Mouse (Mus musculus): ENCODE results near the gene Rbfox3. TPM values are rescaled to one million over a fixed set of nuclear protein-coding genes. Genes with fewer than 3 reads are reported as not detected.
A peak's percentile ranks its signal among the peaks of the same experiment; 100 is the strongest.

Gene Rbfox3
- polyA plus RNA-seq (2015; fragmentation: Nextera tagmentation; extraction: Ambion mirVana), result 71.8 and 77.9 TPM in 2 replicates

GRCm38 (mm10) chr11:118911307-118912070, at the start of gene Rbfox3:
TSS of gene Rbfox3 (minus strand) at chr11:118911597.
- no peak within 1 kb of the TSS for H3K9ac ChIP-seq
- no peak within 1 kb of the TSS for H3K4me3 ChIP-seq
- WGBS, result 63% methylated on average over 4 of the region's 4 CpGs
- ATAC-seq (ENCODE audit: low FRiP score, low read depth), result no peak
- H3K9me3 ChIP-seq, result no peaks in the 10 kb centered on the region
- no peaks in the 10 kb centered on the region for H3K36me3 ChIP-seq
- no peaks in the 10 kb centered on the region for H3K27me3 ChIP-seq
- peaks cover 38% of the 10 kb centered on the region for H3K4me1 ChIP-seq (replicated peaks)
- peak within 1 kb of the TSS; percentile 98 for H3K27ac ChIP-seq (replicated peaks)
- H3K4me2 ChIP-seq, result peak within 1 kb of the TSS; percentile 80; the same call in 1 of the 2 replicates

DNA sequence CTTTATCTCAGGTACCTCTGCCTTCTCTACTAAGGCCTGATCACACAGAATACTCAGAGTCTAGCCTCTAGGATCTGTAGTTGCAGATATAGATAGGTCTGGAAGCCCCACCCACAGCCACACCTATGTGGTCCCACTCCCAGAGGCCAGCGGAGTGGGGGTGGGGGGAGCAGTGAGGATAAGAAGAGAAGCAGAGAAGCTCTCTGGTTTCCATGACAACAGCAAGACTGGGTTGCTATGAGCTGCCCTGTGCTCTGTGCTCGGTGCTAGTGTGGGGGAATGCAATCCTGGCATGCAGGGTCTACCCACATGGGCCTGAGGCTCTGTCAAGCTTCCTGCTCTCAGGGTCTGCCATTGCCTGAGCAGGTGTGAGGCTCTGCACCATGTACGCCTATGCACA, 49.3 kb upstream of the Rbfox3 start:
- Histone ChIP-seq H3K9ac (no peak overlapping the region), H3K4me1 (replicated peaks) (peaks cover 54% of the 10 kb centered on the region), H3K36me3 (no peaks in the 10 kb centered on the region), H3K4me3 (no peak overlapping the region), H3K27me3 (no peaks in the 10 kb centered on the region), H3K4me2 (no peak overlapping the region), H3K9me3 (no peaks in the 10 kb centered on the region), H3K27ac (replicated peaks) (no peak overlapping the region)
- WGBS, result 31% methylated on average over 3 of the region's 3 CpGs
- peak; percentile 33; the same call in 1 of the 2 replicates for ATAC-seq (ENCODE audit: low FRiP score, low read depth)

- Histone ChIP-seq H3K27ac (replicated peaks) (peak overlapping the region; percentile 38), H3K4me1 (replicated peaks) (peaks cover 54% of the 10 kb centered on the region), H3K4me2 (no peak overlapping the region), H3K4me3 (no peak overlapping the region), H3K9me3 (no peaks in the 10 kb centered on the region), H3K9ac (no peak overlapping the region), H3K27me3 (no peaks in the 10 kb centered on the region), H3K36me3 (no peaks in the 10 kb centered on the region)
- peak; percentile 66 for ATAC-seq (ENCODE audit: low FRiP score, low read depth)
- WGBS, result 40% methylated on average over 14 of the region's 14 CpGs
These were observed 45.7 kb upstream of the Rbfox3 start for GRCm38 (mm10) chr11:118957070-118957471.

GRCm38 (mm10) chr11:118955016-118955415, 43.6 kb upstream of the Rbfox3 start:
- no peaks in the 10 kb centered on the region for H3K27me3 ChIP-seq
- H3K36me3 ChIP-seq, result no peaks in the 10 kb centered on the region
- 31% methylated on average over 6 of the region's 6 CpGs for WGBS
- no peak for ATAC-seq (ENCODE audit: low FRiP score, low read depth)
- no peak overlapping the region for H3K9ac ChIP-seq
- H3K4me1 ChIP-seq (replicated peaks), result peaks cover 37% of the 10 kb centered on the region
- H3K27ac ChIP-seq (replicated peaks), result peak overlapping the region; percentile 4; the same call in 1 of the 2 replicates
- no peak overlapping the region for H3K4me3 ChIP-seq
- H3K4me2 ChIP-seq, result no peak overlapping the region
- H3K9me3 ChIP-seq, result no peaks in the 10 kb centered on the region

- Histone ChIP-seq H3K4me3 (no peak overlapping the region), H3K36me3 (no peaks in the 10 kb centered on the region), H3K4me2 (no peak overlapping the region), H3K27ac (replicated peaks) (no peak overlapping the region), H3K9me3 (no peaks in the 10 kb centered on the region), H3K27me3 (no peaks in the 10 kb centered on the region), H3K9ac (no peak overlapping the region), H3K4me1 (replicated peaks) (peaks cover 9% of the 10 kb centered on the region; the same call in 1 of the 2 replicates)
- 89% methylated on average over 8 of the region's 8 CpGs for WGBS
- no peak for ATAC-seq (ENCODE audit: low FRiP score, low read depth)
These were observed 34.5 kb upstream of the Rbfox3 start for GRCm38 (mm10) chr11:118945868-118946267.

DNA sequence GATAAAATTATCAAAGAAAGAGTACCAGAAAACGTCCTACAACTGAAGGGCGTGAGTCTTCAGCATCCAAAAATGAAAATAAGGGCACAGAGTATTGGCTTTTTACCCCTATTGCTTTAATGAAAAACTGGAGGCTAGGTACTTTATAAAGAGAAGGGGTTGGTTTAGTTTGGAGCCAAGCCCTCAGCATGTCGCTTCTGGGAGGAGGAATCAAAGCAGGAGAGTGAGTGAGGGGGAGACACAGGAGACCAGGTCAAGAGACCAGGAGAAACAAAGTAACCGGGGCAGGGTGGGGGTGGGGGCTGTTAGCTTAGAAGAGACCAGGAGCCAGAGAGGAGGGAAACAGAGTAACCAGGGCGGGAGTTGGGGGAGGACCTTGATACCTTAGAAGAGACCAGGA, 29.9 kb upstream of the Rbfox3 start:
- ATAC-seq (ENCODE audit: low FRiP score, low read depth), result no peak
- WGBS, result 36% methylated on average over 5 of the region's 5 CpGs
- H3K9me3 ChIP-seq, result no peaks in the 10 kb centered on the region

GRCm38 (mm10) chr11:118940539-118940938, 29.1 kb upstream of the Rbfox3 start:
- peak; percentile 51 for ATAC-seq (ENCODE audit: low FRiP score, low read depth)
- H3K36me3 ChIP-seq, result no peaks in the 10 kb centered on the region
- 47% methylated on average over 11 of the region's 11 CpGs for WGBS

More for the DNA sequence above, 29.9 kb upstream of the Rbfox3 start:
- no peak overlapping the region for H3K27ac ChIP-seq (replicated peaks)
- H3K36me3 ChIP-seq, result no peaks in the 10 kb centered on the region
- no peaks in the 10 kb centered on the region for H3K27me3 ChIP-seq
- no peak overlapping the region for H3K9ac ChIP-seq
- no peak overlapping the region for H3K4me3 ChIP-seq
- no peak overlapping the region for H3K4me2 ChIP-seq
- H3K4me1 ChIP-seq (replicated peaks), result peaks cover 12% of the 10 kb centered on the region; the same call in 1 of the 2 replicates

DNA sequence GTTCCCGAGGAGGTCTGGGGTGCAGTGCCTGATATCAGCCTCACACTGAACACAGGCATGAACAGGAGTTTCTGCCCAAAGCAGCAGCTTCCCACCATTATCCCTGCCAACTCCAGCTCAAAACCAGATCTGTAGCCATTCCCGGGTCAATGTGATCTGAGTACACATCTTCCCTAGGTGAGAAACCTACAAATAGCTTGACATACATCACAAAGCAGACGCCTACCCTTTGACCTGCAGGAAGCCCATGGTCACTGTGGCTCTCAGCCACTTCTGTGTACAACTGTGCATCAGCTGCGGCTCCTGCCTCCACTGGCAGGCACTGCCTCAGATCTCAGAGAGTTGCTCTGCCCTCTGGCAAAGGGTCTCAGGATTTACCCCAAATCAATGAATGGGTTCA, 28.3 kb upstream of the Rbfox3 start:
- WGBS, result 93% methylated on average over 4 of the region's 4 CpGs
- H3K4me3 ChIP-seq, result no peak overlapping the region
- H3K36me3 ChIP-seq, result no peaks in the 10 kb centered on the region
- H3K4me2 ChIP-seq, result no peak overlapping the region
- H3K27me3 ChIP-seq, result no peaks in the 10 kb centered on the region
- H3K4me1 ChIP-seq (replicated peaks), result peaks cover 12% of the 10 kb centered on the region; the same call in 1 of the 2 replicates
- no peak overlapping the region for H3K9ac ChIP-seq
- no peak overlapping the region for H3K27ac ChIP-seq (replicated peaks)
- H3K9me3 ChIP-seq, result no peaks in the 10 kb centered on the region
- ATAC-seq (ENCODE audit: low FRiP score, low read depth), result no peak

More at GRCm38 (mm10) chr11:118940539-118940938, 29.1 kb upstream of the Rbfox3 start:
- H3K27me3 ChIP-seq, result no peaks in the 10 kb centered on the region
- no peak overlapping the region for H3K9ac ChIP-seq
- H3K4me1 ChIP-seq (replicated peaks), result peaks cover 12% of the 10 kb centered on the region; the same call in 1 of the 2 replicates
- no peak overlapping the region for H3K4me3 ChIP-seq
- no peak overlapping the region for H3K4me2 ChIP-seq
- peak overlapping the region; percentile 46; the same call in 1 of the 2 replicates for H3K27ac ChIP-seq (replicated peaks)
- no peaks in the 10 kb centered on the region for H3K9me3 ChIP-seq

GRCm38 (mm10) chr11:118934925-118935324, 23.5 kb upstream of the Rbfox3 start:
- no peak overlapping the region for H3K4me3 ChIP-seq
- H3K36me3 ChIP-seq, result no peaks in the 10 kb centered on the region
- no peaks in the 10 kb centered on the region; the same call in 1 of the 2 replicates for H3K4me1 ChIP-seq (replicated peaks)
- no peak overlapping the region for H3K9ac ChIP-seq
- H3K9me3 ChIP-seq, result no peaks in the 10 kb centered on the region
- no peak overlapping the region for H3K4me2 ChIP-seq
- 39% methylated on average over 1 of the region's 1 CpGs for WGBS
- ATAC-seq (ENCODE audit: low FRiP score, low read depth), result no peak
- no peak overlapping the region for H3K27ac ChIP-seq (replicated peaks)
- H3K27me3 ChIP-seq, result no peaks in the 10 kb centered on the region

- Histone ChIP-seq H3K9ac (no peak overlapping the region), H3K9me3 (no peaks in the 10 kb centered on the region), H3K36me3 (no peaks in the 10 kb centered on the region), H3K4me3 (no peak overlapping the region), H3K4me1 (replicated peaks) (no peaks in the 10 kb centered on the region), H3K27me3 (0 out of 2 replicates have a peak, but pooled peaks cover 3% of the 10 kb centered on the region), H3K4me2 (no peak overlapping the region), H3K27ac (replicated peaks) (no peak overlapping the region)
- WGBS, result 27% methylated on average over 5 of the region's 5 CpGs
- ATAC-seq (ENCODE audit: low FRiP score, low read depth), result no peak
These were observed 15.7 kb upstream of the Rbfox3 start for GRCm38 (mm10) chr11:118927081-118927480.

GRCm38 (mm10) chr11:118921852-118922251, 10.5 kb upstream of the Rbfox3 start:
- no peak for ATAC-seq (ENCODE audit: low FRiP score, low read depth)
- no peaks in the 10 kb centered on the region for H3K36me3 ChIP-seq
- no peak overlapping the region for H3K27ac ChIP-seq (replicated peaks)
- no peak overlapping the region for H3K9ac ChIP-seq
- H3K4me1 ChIP-seq (replicated peaks), result peaks cover 6% of the 10 kb centered on the region
- no peak overlapping the region for H3K4me2 ChIP-seq
- H3K27me3 ChIP-seq, result no peaks in the 10 kb centered on the region
- WGBS, result 80% methylated on average over 6 of the region's 6 CpGs
- no peak overlapping the region for H3K4me3 ChIP-seq
- no peaks in the 10 kb centered on the region for H3K9me3 ChIP-seq

GRCm38 (mm10) chr11:118916423-118917030, 5.1 kb upstream of the Rbfox3 start:
- peak; percentile 35; the same call in 1 of the 2 replicates for ATAC-seq (ENCODE audit: low FRiP score, low read depth)
- H3K9ac ChIP-seq, result peak overlapping the region; percentile 31
- H3K36me3 ChIP-seq, result no peaks in the 10 kb centered on the region
- no peak overlapping the region for H3K4me3 ChIP-seq
- WGBS, result 8% methylated on average over 15 of the region's 15 CpGs
- no peaks in the 10 kb centered on the region for H3K9me3 ChIP-seq
- no peaks in the 10 kb centered on the region for H3K27me3 ChIP-seq
- H3K4me2 ChIP-seq, result peak overlapping the region; percentile 31
- peaks cover 16% of the 10 kb centered on the region for H3K4me1 ChIP-seq (replicated peaks)
- H3K27ac ChIP-seq (replicated peaks), result peak overlapping the region; percentile 70

All from hindbrain, embryonic 15.5 days (tissue).